ENCODE assay signal across 8 mouse cellular contexts in genomic region chr3:52400284-52401161, GRCm38 (mm10).
DNase-seq lines count a peak whose midpoint lies in the region; ATAC-seq lines count a peak whose summit lies in the region.

No protein-coding gene starts in this region.

- H3K4me2 ChIP-seq in heart, embryonic 16.5 days (ENCODE audit: low read depth, low read length): peak overlapping the region; percentile 64
- H3K4me2 ChIP-seq in limb, embryonic 13.5 days (replicated peaks): peak overlapping the region; percentile 75
- H3K4me2 ChIP-seq in stomach, embryonic 16.5 days (ENCODE audit: low read depth, low read length): peak overlapping the region; percentile 66

- peak overlapping the region; percentile 41 for H3K4me3 ChIP-seq in heart, embryonic 16.5 days (ENCODE audit: low read length)
- peak overlapping the region; percentile 39; the same call in 1 of the 2 replicates for H3K4me3 ChIP-seq in limb, embryonic 13.5 days
- peak overlapping the region; percentile 40 for H3K4me3 ChIP-seq in stomach, embryonic 16.5 days (replicated peaks; ENCODE audit: low read length)

- H3K27me3 ChIP-seq in heart, embryonic 16.5 days (ENCODE audit: control insufficient read depth, insufficient read depth, low read length): no peaks in the 10 kb centered on the region
- H3K27me3 ChIP-seq in limb, embryonic 13.5 days: peaks cover 12% of the 10 kb centered on the region
- H3K27me3 ChIP-seq in stomach, embryonic 16.5 days (ENCODE audit: control insufficient read depth, insufficient read depth, low read length): no peaks in the 10 kb centered on the region; the same call in 1 of the 2 replicates

- no peak for ATAC-seq in CD4-positive, CD25-positive, alpha-beta regulatory T cell, adult 4 months
- ATAC-seq in heart, embryonic 16.5 days (replicated peaks; ENCODE audit: extremely low read depth, insufficient read depth, low FRiP score): no peak
- no peak for ATAC-seq in limb, embryonic 13.5 days (ENCODE audit: low FRiP score, low read depth)
- ATAC-seq in stomach, embryonic 16.5 days (ENCODE audit: insufficient read depth, low FRiP score): peak; percentile 11; the same call in 1 of the 2 replicates

- H3K9ac ChIP-seq in heart, embryonic 16.5 days (ENCODE audit: low read length): peak overlapping the region; percentile 68
- H3K9ac ChIP-seq in limb, embryonic 13.5 days: peak overlapping the region; percentile 52; the same call in 1 of the 2 replicates
- H3K9ac ChIP-seq in stomach, embryonic 16.5 days (ENCODE audit: low read length): peak overlapping the region; percentile 64

- peak overlapping the region; percentile 3 for H3K27ac ChIP-seq in heart, embryonic 16.5 days (ENCODE audit: low read length)
- peak overlapping the region; percentile 48 for H3K27ac ChIP-seq in limb, embryonic 13.5 days
- peak overlapping the region; percentile 56 for H3K27ac ChIP-seq in stomach, embryonic 16.5 days (ENCODE audit: low read length)

- peaks cover 17% of the 10 kb centered on the region for H3K4me1 ChIP-seq in heart, embryonic 16.5 days (ENCODE audit: control insufficient read depth, insufficient read depth, low read length)
- peaks cover 32% of the 10 kb centered on the region for H3K4me1 ChIP-seq in limb, embryonic 13.5 days
- peaks cover 15% of the 10 kb centered on the region for H3K4me1 ChIP-seq in stomach, embryonic 16.5 days (ENCODE audit: control insufficient read depth, insufficient read depth, low read length)

- no peaks in the 10 kb centered on the region for H3K9me3 ChIP-seq in heart, embryonic 16.5 days (replicated peaks; ENCODE audit: control insufficient read depth, low read length)
- H3K9me3 ChIP-seq in limb, embryonic 13.5 days: no peaks in the 10 kb centered on the region
- H3K9me3 ChIP-seq in stomach, embryonic 16.5 days (replicated peaks; ENCODE audit: control insufficient read depth, low read length): no peaks in the 10 kb centered on the region

- whole genome bisulfite sequencing in heart, embryonic 16.5 days: 22% methylated on average over 19 of the region's 19 CpGs
- 10% methylated on average over 19 of the region's 19 CpGs for WGBS in limb, embryonic 13.5 days
- WGBS in stomach, embryonic 16.5 days: 24% methylated on average over 19 of the region's 19 CpGs

- DNase-seq in CD4-positive, CD25-positive, alpha-beta regulatory T cell, adult 2 months (ENCODE audit: low read depth, low spot score): peak; percentile 44
- peak; percentile 55 to 61 for DNase-seq in B cell, adult 2 months
- DNase-seq in retina, embryonic 14.5 days (ENCODE audit: low spot score): no peak
- no peak for DNase-seq in gastrocnemius, postnatal 4 days (ENCODE audit: low spot score in 2 of 2)

- H3K36me3 ChIP-seq in heart, embryonic 16.5 days (ENCODE audit: control insufficient read depth, insufficient read depth): no peaks in the 10 kb centered on the region
- H3K36me3 ChIP-seq in limb, embryonic 13.5 days: no peaks in the 10 kb centered on the region
- H3K36me3 ChIP-seq in stomach, embryonic 16.5 days (ENCODE audit: control insufficient read depth, insufficient read depth, low read length): no peaks in the 10 kb centered on the region

Comparison
In these comparisons a context has a peak if more than half of its experiments do, and no peak if none do; other contexts are left out.
1. DNase-seq: peak in CD4-positive, CD25-positive, alpha-beta regulatory T cell, adult 2 months (single experiment) and B cell, adult 2 months (2 of 2); none in retina, embryonic 14.5 days (single experiment) and gastrocnemius, postnatal 4 days (0 of 2).
2. H3K27ac ChIP-seq: peak in every context shown above with its lines; median percentile 56 in stomach, embryonic 16.5 days; 48 in limb, embryonic 13.5 days; 3 in heart, embryonic 16.5 days.
3. Peak in every context shown above with its lines, with median percentiles within 50 percentile points of each other: H3K4me2 ChIP-seq, H3K4me3 ChIP-seq and H3K9ac ChIP-seq.